Mouse (Mus musculus) lung, embryonic 15.5 days (tissue): Measurements from ENCODE around the gene Lrrc4b. TPM values are rescaled to one million over a fixed set of nuclear protein-coding genes. Genes with fewer than 3 reads are reported as not detected.
A peak's percentile ranks its signal among the peaks of the same experiment; 100 is the strongest.

Experiments
- ATAC-seq: fragments of 200-750 bp; cut with Nextera tagmentation; 2 replicates; pipeline ENCODE4 v1.8.0; 2017; ENCODE audit warnings: moderate number of reproducible peaks, borderline replicate concordance; ENCODE audit not compliant: low FRiP score, low TSS enrichment; ENCODE audit errors: extremely low read depth
- H3K27ac ChIP-seq: fragments of 300-500 bp; sonication (generic); 2 replicates; pipeline ENCODE4 v1.5.1; 2015; ENCODE audit warnings: moderate library complexity, mild to moderate bottlenecking, inconsistent platforms
- H3K27me3 ChIP-seq: fragments of 300-500 bp; sonication (generic); 2 replicates; pipeline ENCODE4 v1.6.1; 2015; ENCODE audit warnings: inconsistent platforms
- H3K36me3 ChIP-seq: fragments of 300-500 bp; sonication (generic); 2 replicates; pipeline ENCODE4 v1.6.1; 2015; ENCODE audit warnings: inconsistent platforms
- H3K4me1 ChIP-seq: fragments of 300-500 bp; sonication (generic); 2 replicates; pipeline ENCODE4 v1.6.1; 2015; ENCODE audit warnings: inconsistent platforms
- H3K4me2 ChIP-seq: fragments of 300-500 bp; sonication (generic); 2 replicates; pipeline ENCODE4 v1.6.1; 2015; ENCODE audit warnings: inconsistent platforms, mild to moderate bottlenecking, moderate library complexity
- H3K4me3 ChIP-seq: fragments of 300-500 bp; sonication (generic); 2 replicates; pipeline ENCODE4 v1.5.1; 2015; ENCODE audit warnings: mild to moderate bottlenecking, inconsistent platforms
- H3K9ac ChIP-seq: fragments of 300-500 bp; sonication (generic); 2 replicates; pipeline ENCODE4 v1.6.1; 2015; ENCODE audit warnings: inconsistent platforms
- H3K9me3 ChIP-seq: fragments of 300-500 bp; sonication (generic); 2 replicates; pipeline ENCODE4 v1.6.1; 2016; ENCODE audit warnings: inconsistent platforms
- WGBS: fragments of 180-500 bp; shearing (Covaris S2); methylation state at CpG from one replicate; pipeline ENCODE4 v1.1.7; 2015; 5-methylcytosine and 5-hydroxymethylcytosine counted together
- polyA plus RNA-seq: library from polyadenylated mRNA; unstranded; fragments of >200 nt; fragmentation: Nextera tagmentation; extraction: Ambion mirVana; gene quantifications from 2 replicates; pipeline ENCODE4 v1.2.1, GENCODE M21; 2015

Gene Lrrc4b
- 0.88 and 0.98 TPM in 2 replicates for polyA plus RNA-seq

- no peak within 1 kb of the TSS for H3K27ac ChIP-seq
- under 1% methylated on average over 34 of the region's 69 CpGs for WGBS
- no peaks in the 10 kb centered on the region for H3K9me3 ChIP-seq
- peak; percentile 25; the same call in 1 of the 2 replicates for ATAC-seq
- H3K9ac ChIP-seq, result 0 out of 2 replicates have a peak within 1 kb of the TSS, but pooled peaks have one; percentile 13
- no peaks in the 10 kb centered on the region for H3K36me3 ChIP-seq
- H3K4me1 ChIP-seq, result peaks cover 7% of the 10 kb centered on the region; the same call in 1 of the 2 replicates
- H3K4me2 ChIP-seq, result peak within 1 kb of the TSS; percentile 80
- peaks cover 62% of the 10 kb centered on the region for H3K27me3 ChIP-seq
- peak within 1 kb of the TSS; percentile 49 for H3K4me3 ChIP-seq
Measured at GRCm38 (mm10) chr7:44428968-44429521, at the start of gene Lrrc4b. Gene Lrrc4b (plus strand): TSS chr7:44429018.

DNA sequence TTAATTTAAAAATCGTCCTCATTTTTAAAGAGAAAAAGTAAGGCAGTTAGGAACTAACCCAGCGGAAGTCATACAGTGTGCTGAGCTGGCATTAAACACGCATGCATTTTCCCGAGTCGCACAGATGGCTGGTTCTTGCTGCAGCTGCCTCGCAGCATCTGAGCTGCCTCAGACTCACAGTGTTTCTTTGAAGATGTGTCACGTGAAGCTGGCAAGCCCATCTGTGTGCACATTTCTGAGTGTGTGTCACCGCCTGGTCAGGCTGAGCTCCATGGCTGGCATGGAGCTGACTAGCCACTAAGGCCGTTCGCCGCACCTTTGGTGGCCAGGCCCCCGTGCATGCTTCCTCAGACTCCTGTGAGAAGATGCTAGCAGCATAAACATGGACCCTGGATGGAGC lies 46.3 kb upstream of the Lrrc4b start:
- peaks cover 9% of the 10 kb centered on the region for H3K4me1 ChIP-seq
- no peak for ATAC-seq
- H3K27me3 ChIP-seq, result peaks cover 22% of the 10 kb centered on the region
- no peak overlapping the region for H3K27ac ChIP-seq
- no peaks in the 10 kb centered on the region for H3K36me3 ChIP-seq
- H3K4me2 ChIP-seq, result no peak overlapping the region
- 65% methylated on average over 12 of the region's 12 CpGs for WGBS
- no peak overlapping the region for H3K9ac ChIP-seq
- H3K4me3 ChIP-seq, result no peak overlapping the region
- H3K9me3 ChIP-seq, result no peaks in the 10 kb centered on the region

DNA sequence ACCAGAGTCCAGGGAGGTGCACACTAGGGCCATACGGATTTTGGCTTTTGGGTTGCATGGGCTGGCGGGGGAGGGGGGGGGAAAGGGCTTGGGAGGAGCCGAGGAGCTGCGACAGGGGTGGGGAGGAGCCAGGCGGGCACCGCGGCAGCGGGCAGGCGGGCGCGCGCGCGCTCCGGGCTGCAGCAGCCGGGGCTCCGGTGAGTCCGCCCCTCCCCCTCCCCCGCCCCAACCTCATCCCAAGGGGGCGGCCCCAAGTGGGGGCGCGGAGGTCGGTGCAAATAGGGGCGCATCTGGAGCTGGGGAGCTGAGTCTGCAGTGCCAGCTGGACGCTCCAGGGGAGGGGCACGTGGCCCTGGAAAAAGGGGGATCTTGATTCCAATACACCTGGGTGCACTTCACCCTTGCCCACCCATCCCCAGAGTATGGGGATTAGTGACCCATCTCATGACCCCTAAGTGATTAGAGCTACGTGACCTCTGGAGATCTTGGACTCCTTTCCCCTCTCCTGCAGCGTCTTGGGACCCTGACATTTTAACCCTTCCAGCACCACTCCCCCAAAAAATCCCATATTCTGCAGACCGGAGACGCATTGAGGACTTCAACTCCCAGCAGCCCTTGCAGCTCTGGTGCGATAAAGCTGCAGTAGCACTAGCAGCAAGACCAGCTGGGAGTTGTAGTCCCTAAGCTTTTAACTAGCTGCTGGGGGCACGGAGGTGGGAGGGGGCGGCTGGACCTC lies 44.7 kb upstream of the Lrrc4b start, which contains the start of gene Syt3:
Gene Syt3 (plus strand): TSS at position 123 of the 736 bp plus-strand sequence.
- under 1% methylated on average over 31 of the region's 33 CpGs for WGBS
- Histone ChIP-seq H3K36me3 (no peaks in the 10 kb centered on the region), H3K9me3 (no peaks in the 10 kb centered on the region), H3K4me1 (peaks cover 2% of the 10 kb centered on the region; the same call in 1 of the 2 replicates), H3K4me2 (peak within 1 kb of the TSS; percentile 87), H3K4me3 (peak within 1 kb of the TSS; percentile 50), H3K27me3 (peaks cover 27% of the 10 kb centered on the region), H3K27ac (no peak within 1 kb of the TSS), H3K9ac (peak within 1 kb of the TSS; percentile 35)
- peak; percentile 72 for ATAC-seq

- Histone ChIP-seq H3K4me1 (peaks cover 2% of the 10 kb centered on the region; the same call in 1 of the 2 replicates), H3K4me3 (peak overlapping the region; percentile 50), H3K4me2 (peak overlapping the region; percentile 87), H3K27ac (no peak overlapping the region), H3K27me3 (peaks cover 27% of the 10 kb centered on the region), H3K9me3 (no peaks in the 10 kb centered on the region), H3K9ac (peak overlapping the region; percentile 1; the same call in 1 of the 2 replicates), H3K36me3 (no peaks in the 10 kb centered on the region)
- 2% methylated on average over 17 of the region's 17 CpGs for WGBS
- peak; percentile 62; the same call in 1 of the 2 replicates for ATAC-seq
Measured at GRCm38 (mm10) chr7:44384716-44385059, 44.1 kb upstream of the Lrrc4b start.

DNA sequence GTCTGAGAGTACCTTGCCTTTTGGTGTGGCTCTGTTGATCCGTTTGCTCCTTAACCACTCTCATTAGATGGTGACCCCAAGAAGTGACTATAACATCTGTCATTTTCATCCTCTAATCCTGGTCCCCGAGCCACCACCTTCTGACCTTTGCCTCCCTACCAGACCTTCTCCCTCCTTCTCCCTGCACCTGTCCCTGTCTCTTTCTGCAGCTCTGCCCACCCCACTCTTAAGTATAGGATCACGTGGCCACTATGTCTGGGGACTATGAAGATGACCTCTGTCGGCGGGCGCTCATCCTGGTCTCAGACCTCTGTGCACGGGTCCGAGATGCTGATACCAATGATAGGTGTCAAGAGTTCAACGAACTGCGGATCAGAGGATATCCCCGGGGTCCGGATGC lies 43.1 kb upstream of the Lrrc4b start, which contains the start of gene 1700008O03Rik:
Gene 1700008O03Rik (minus strand): TSS at position 101 of the 400 bp plus-strand sequence.
- peaks cover 2% of the 10 kb centered on the region; the same call in 1 of the 2 replicates for H3K4me1 ChIP-seq
- WGBS, result 70% methylated on average over 12 of the region's 12 CpGs
- H3K4me2 ChIP-seq, result peak within 1 kb of the TSS; percentile 87
- H3K36me3 ChIP-seq, result no peaks in the 10 kb centered on the region
- peak within 1 kb of the TSS; percentile 1; the same call in 1 of the 2 replicates for H3K9ac ChIP-seq
- no peaks in the 10 kb centered on the region for H3K9me3 ChIP-seq
- no peak for ATAC-seq
- peak within 1 kb of the TSS; percentile 50 for H3K4me3 ChIP-seq
- H3K27ac ChIP-seq, result no peak within 1 kb of the TSS
- peaks cover 27% of the 10 kb centered on the region for H3K27me3 ChIP-seq

DNA sequence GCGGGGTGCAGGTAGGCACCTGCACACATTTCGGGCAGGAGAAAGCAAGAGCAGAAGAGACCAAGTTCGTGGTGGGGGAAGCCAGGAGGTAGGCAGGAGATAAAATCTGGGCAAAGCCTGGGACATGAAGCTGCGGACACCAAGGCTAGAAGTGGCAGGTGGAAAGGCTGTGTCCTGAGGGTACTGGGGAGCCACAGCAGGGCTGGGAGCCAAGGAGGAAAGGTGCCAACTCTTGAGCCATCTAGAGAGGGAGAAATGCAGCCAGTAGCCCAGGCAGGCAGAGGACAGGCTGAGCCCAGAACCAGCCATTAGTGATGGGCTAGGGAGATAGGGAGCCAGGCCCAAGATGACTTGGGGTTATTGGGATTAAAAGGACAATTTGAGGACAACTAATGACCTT lies 37.0 kb upstream of the Lrrc4b start:
- no peaks in the 10 kb centered on the region for H3K36me3 ChIP-seq
- 78% methylated on average over 4 of the region's 4 CpGs for WGBS
- H3K4me2 ChIP-seq, result no peak overlapping the region
- no peaks in the 10 kb centered on the region for H3K4me1 ChIP-seq
- H3K4me3 ChIP-seq, result no peak overlapping the region
- H3K9ac ChIP-seq, result no peak overlapping the region
- ATAC-seq, result no peak
- H3K27me3 ChIP-seq, result peaks cover 10% of the 10 kb centered on the region
- no peak overlapping the region for H3K27ac ChIP-seq
- no peaks in the 10 kb centered on the region for H3K9me3 ChIP-seq

- 81% methylated on average over 14 of the region's 14 CpGs for WGBS
- Histone ChIP-seq H3K9me3 (no peaks in the 10 kb centered on the region), H3K36me3 (no peaks in the 10 kb centered on the region), H3K9ac (no peak overlapping the region), H3K27me3 (peaks cover 7% of the 10 kb centered on the region), H3K27ac (no peak overlapping the region), H3K4me2 (no peak overlapping the region), H3K4me1 (no peaks in the 10 kb centered on the region), H3K4me3 (no peak overlapping the region)
- no peak for ATAC-seq
Measured at GRCm38 (mm10) chr7:44392341-44392740, 36.5 kb upstream of the Lrrc4b start.

- H3K4me3 ChIP-seq, result no peak overlapping the region
- no peaks in the 10 kb centered on the region for H3K4me1 ChIP-seq
- no peak overlapping the region for H3K9ac ChIP-seq
- no peaks in the 10 kb centered on the region for H3K27me3 ChIP-seq
- WGBS, result 86% methylated on average over 17 of the region's 17 CpGs
- H3K9me3 ChIP-seq, result no peaks in the 10 kb centered on the region
- no peak for ATAC-seq
- no peaks in the 10 kb centered on the region for H3K36me3 ChIP-seq
- no peak overlapping the region for H3K27ac ChIP-seq
- no peak overlapping the region for H3K4me2 ChIP-seq
Measured at GRCm38 (mm10) chr7:44393284-44393683, 35.5 kb upstream of the Lrrc4b start.

DNA sequence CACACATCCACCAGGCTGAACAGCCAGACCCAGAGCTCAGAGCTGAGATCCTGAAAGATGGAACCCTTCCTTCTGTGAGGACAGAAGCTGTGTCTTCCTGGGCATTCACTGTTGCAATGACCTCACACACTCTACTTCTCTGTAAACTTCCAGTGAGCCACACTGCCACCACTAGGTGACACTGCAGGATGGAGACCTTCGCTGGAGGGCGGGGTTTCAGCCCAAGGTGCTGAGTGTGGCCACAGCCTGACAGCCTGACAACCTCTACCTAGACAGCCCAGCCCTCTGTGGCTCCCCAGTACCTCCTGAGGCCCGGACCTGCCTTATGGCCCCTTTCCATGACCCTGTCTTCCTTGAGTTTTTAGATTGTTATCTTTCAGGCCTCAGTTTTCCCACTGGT lies 30.2 kb upstream of the Lrrc4b start:
- 22% methylated on average over 3 of the region's 3 CpGs for WGBS
- H3K4me1 ChIP-seq, result no peaks in the 10 kb centered on the region
- no peaks in the 10 kb centered on the region for H3K36me3 ChIP-seq
- no peak overlapping the region for H3K27ac ChIP-seq
- no peaks in the 10 kb centered on the region for H3K9me3 ChIP-seq
- no peaks in the 10 kb centered on the region; the same call in 1 of the 2 replicates for H3K27me3 ChIP-seq
- H3K4me3 ChIP-seq, result no peak overlapping the region
- no peak overlapping the region for H3K9ac ChIP-seq
- ATAC-seq, result peak; percentile 56
- H3K4me2 ChIP-seq, result no peak overlapping the region

GRCm38 (mm10) chr7:44401673-44402072 lies 27.1 kb upstream of the Lrrc4b start:
- Histone ChIP-seq H3K4me3 (no peak overlapping the region), H3K27me3 (no peaks in the 10 kb centered on the region; the same call in 1 of the 2 replicates)

GRCm38 (mm10) chr7:44405346-44406014 lies 23.3 kb upstream of the Lrrc4b start:
- Histone ChIP-seq H3K9ac (no peak overlapping the region), H3K4me1 (peaks cover 3% of the 10 kb centered on the region; the same call in 1 of the 2 replicates), H3K27me3 (peaks cover 3% of the 10 kb centered on the region), H3K36me3 (no peaks in the 10 kb centered on the region), H3K4me2 (peak overlapping the region; percentile 62), H3K27ac (peak overlapping the region; percentile 55), H3K4me3 (peak overlapping the region; percentile 32), H3K9me3 (no peaks in the 10 kb centered on the region)
- ATAC-seq, result peak; percentile 96
- WGBS, result 2% methylated on average over 27 of the region's 27 CpGs

More at GRCm38 (mm10) chr7:44401673-44402072, 27.1 kb upstream of the Lrrc4b start:
- Histone ChIP-seq H3K9me3 (no peaks in the 10 kb centered on the region), H3K36me3 (no peaks in the 10 kb centered on the region), H3K4me1 (peaks cover 3% of the 10 kb centered on the region; the same call in 1 of the 2 replicates), H3K27ac (no peak overlapping the region), H3K4me2 (no peak overlapping the region), H3K9ac (no peak overlapping the region)
- ATAC-seq, result no peak
- WGBS, result 63% methylated on average over 6 of the region's 6 CpGs
